Mouse (Mus musculus) ES-E14 (cell line): ENCODE measurements around the gene Atg2b.

ENCODE experiments used
- ZC3H11A ChIP-seq: IDR thresholded peaks from 2 replicates; pipeline ENCODE4 v1.6.1; 2012; ENCODE audit warnings: low read depth, mild to moderate bottlenecking, inconsistent platforms, low read length, borderline replicate concordance
- ZNF384 ChIP-seq: IDR thresholded peaks from 2 replicates; pipeline ENCODE4 v1.6.1; 2012; ENCODE audit warnings: low read depth, low read length, inconsistent platforms

GRCm38 (mm10) chr12:105583484-105583883 is 101.5 kb downstream of the Atg2b start:
- TF ChIP-seq ZC3H11A (no peak), ZNF384 (no peak)
